Mouse (Mus musculus) right cerebral cortex, postnatal 25 days (tissue): ENCODE data around the gene Tubb4b.

ENCODE experiments used
- DNase-seq: peaks from one replicate; pipeline ENCODE4 v3.0.0; 2022

The Tubb4b gene

DNA sequence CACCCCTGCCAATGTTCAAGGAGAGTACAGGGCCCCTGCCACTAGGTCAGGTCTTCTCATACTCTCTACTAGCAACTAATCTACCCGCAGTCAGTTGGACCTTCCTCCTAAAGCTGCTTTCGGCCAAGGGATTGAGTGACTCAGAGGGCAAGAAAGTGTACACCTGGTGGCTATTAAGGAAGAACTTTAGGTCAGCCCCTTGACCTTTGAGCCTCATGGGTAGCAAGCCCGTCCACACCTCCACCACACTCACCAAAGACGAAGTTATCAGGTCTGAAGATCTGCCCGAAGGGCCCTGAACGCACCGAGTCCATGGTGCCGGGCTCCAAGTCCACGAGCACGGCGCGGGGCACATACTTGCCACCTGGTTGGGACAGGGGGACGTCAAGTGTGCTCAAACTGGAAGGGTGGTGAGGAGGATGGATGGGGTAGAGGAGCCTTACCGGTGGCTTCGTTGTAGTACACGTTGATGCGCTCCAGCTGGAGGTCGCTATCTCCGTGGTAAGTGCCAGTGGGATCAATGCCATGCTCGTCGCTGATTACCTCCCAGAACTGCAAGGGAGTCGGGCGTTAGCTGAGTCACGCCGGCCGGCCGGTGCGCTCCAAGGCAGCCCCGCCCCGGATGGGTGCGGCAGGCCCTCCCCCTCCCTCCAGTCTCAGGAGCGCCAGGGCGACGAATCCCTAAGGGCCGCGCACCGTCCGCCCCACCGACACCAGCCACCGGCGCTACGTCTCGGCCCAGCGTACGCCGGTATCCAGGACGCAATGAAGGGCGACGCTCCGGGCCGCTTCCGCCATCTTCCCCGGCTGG is 616 bp downstream of the Tubb4b start:
- DNase-seq: peak; percentile 81

DNA sequence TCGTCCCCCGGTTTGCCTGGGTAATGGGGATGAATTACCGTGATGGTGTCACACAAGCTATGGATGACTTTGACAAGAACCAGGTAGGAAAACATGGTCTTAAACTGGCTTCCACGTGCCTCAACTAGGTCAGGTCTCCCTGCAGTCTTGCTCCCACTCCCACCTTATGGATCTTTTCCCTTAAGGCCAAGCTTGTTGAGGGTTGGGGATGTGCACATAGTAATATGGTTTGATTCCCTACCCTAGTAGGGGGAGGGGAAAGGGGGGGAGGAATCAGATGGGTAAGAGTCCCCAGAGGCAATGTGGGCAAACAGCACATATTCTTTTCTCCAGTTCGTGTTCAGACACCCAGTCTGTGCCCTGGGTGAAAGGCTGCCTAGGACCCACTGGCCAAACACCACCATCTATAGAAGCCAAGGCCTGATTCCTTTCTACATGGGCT is 3.1 kb downstream of the Tubb4b start:
- no peak for DNase-seq

DNA sequence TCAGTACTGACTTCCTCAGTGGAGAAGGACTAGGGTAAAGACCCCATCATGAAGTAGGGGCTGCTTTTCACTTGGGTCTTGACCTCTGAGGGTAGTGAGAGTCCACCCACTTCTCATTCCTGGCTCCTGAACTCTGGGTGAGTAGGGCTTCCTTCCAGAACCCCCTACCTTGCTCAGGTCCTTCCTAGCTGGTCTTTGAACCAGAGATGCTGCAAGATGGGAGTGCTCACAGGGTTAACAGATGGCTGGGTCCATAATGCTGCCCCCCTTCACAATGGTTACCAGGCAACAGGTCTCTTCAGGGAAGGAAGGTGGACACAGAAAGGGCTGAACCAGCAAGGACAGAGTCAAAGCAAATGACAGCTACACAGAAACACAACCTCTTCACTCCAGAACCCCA is 6.1 kb downstream of the Tubb4b start, which contains the start of gene Fam166a:
TSS of gene Fam166a (plus strand) at position 301 of the 400 bp plus-strand sequence.
- no peak for DNase-seq

DNA sequence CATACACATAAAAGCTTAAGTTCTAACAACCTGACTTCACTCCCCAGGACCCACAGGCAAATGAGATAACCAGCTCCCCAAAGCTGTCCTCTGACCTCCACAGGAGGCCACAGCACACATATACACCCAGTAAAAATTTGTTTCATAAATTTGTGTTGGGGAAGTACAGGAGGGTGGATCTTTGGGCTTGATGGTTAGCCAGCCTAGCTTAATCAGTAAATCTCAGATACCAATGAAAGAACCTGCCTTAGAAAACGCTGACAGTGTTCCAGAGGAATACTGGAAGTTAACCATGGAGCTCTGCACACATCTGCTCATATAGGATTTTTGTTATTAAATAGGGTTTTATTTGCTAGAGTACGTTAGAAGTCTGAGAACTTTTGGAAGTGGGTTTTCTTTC is 6.8 kb downstream of the Tubb4b start:
- no peak for DNase-seq

DNA sequence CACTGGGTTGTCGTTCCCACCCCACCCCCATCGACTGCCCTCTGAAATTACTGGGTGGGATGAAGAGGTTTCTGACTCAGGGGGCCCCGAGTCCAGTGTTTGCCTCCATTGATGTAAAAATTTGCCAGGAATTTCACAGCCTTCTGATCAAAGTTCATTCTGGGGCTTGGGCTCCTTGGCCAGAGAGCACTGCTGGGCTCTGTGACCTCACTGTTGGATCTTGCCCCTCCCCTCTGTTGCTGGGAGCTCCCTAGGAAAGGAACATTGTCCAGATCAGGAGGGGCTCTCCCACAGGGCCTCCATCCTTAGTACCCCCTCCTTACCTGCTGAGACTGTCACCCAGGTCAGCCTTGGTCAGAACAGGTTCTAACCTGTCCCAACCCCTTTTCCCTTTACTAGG is 10.1 kb downstream of the Tubb4b start, which contains the start of gene Stpg3:
TSS of gene Stpg3 (minus strand) at position 194 of the 400 bp plus-strand sequence.
- no peak for DNase-seq

DNA sequence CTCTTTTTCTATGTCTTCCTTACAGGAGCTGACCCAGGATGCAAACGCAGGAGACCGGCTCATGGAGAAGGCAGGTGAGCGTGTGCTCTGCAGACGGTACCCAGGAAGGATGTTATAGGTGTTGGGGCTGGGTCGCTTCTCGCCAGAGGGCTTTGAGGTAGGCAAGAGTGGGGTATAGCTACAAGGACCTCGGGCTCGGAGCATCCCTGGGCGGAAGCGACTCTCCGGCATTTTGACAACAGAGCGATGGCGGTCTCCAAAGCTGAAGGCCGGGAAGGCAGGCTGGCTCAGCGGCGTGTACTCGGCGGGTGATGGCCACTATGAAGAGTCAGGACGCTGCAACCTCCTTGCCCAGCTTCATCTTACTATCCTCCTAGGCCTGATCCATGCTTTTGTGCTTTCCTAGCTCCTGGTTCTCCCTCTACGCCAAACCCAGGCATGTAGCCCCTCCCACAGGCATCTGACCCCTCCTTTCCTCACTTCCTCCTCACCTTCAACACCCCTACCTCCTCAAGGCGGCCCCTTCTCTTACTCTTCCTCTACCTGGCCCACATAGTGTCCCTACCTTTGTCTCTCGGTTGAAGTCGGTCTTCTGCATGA is 11.1 kb downstream of the Tubb4b start:
- DNase-seq: no peak

DNA sequence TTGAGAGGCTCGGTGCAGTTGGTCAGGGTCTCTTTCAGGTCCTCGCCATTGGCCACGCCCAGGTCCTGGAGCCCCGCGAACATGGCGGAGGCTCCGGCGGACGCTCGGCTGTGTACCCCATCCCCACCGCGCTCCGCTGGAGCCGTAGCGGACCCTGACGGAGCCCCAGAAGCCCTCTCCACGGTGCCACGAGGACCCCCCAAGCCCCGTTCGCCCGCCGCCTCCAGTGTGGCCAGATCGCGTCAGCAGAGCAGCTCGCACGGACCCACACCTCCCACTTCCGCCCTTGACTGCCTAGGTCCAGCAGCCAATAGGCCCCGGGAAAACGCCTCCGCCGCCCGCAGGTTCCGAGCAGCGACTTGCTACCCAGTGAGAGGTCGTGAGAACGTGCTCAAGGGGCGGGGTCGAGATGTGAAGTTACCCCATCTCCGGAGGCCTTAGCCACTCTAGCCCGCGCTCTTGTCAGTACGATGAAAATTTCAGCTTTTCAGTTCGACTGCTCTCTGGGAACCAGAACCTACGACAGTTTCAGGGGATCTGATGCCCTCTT is 13.3 kb downstream of the Tubb4b start, which contains the start of gene Nelfb:
TSS of gene Nelfb (minus strand) at position 369 of the 550 bp plus-strand sequence.
- peak; percentile 83 for DNase-seq

DNA sequence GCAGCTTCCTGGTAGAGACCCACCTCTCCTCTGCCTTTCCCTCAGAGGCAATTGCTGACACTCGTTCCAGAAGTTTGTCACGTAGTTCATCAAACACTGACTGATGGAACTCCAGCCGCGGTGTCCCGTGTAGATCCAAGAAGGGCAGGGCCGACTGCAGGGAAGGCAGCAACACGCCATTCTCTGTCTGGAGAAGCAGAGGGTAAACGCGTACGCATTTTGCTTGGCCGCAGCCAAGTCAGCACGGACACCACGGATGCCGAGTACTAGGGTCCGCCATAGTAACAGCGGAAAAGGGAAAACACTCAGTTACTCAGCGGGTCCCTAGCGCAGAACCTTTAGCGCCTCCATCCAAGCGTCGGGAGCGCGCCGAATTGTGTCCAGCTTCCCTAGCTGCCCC is 13.8 kb downstream of the Tubb4b start:
- no peak for DNase-seq

DNA sequence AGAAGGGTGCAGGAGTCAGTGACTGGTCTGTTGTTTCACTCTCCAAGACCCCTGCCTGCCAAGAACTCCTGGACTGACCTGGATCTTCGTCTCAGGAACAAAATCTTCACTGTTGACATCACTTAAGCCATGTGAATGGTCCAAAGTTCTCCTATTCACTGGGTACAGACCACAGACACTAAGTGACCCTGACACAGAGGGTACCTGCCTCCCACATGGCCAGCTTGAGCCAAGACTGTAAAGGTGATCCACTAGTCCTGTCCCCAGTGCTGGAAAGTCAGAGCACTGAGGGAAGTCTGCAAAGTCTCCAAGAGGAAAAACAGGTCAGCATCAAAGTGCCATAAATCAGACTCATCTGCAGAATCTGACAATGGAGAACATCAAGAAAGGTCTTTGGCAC is 16.9 kb downstream of the Tubb4b start:
- no peak for DNase-seq

DNA sequence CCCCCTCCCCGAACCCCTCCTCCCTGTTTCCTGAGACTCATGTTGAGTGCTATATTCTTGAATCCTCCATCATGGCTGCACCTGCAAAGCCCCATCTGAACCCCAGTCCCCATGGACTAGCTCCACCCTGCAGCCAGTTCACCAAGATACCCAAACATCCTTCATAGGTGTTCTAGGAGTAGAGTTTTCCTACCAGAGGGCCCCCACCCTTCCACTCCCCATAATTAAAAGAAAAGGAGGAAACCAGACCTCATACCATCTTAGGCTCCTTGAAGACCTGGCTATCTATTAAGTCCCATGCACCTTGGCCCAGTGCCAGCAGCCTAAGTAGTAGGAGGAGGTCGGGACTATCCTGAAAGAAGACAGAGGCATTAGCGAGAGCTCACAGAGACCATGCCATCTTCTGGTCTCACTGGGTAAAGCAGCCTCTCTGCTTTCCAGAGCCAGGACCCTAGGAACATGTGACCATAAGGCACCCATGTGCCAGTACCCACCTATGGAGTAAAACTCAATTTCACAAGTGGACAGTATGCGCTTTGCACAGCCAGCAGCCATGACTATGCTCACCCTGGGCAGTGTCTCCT is 20.8 kb downstream of the Tubb4b start:
- DNase-seq: no peak

DNA sequence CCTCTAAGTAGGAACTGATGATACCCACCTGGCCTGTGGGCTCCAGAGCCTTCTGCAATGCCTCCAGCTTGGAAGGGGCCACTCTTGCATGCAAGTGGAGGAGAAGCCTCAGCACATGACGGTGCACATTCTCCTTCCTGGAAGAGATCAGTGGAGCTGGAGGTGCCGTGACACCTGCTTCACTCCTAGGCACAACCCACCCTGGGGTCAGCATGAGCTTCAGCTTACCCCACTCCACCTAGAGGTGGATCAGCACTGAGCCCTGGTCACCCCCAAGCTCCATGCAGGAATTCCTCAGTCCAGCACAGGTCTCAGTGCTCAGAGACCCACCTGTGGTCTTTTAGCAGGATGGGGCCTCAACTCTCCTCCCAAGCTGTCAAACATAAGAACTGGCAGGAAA is 23.9 kb downstream of the Tubb4b start:
- DNase-seq: no peak

DNA sequence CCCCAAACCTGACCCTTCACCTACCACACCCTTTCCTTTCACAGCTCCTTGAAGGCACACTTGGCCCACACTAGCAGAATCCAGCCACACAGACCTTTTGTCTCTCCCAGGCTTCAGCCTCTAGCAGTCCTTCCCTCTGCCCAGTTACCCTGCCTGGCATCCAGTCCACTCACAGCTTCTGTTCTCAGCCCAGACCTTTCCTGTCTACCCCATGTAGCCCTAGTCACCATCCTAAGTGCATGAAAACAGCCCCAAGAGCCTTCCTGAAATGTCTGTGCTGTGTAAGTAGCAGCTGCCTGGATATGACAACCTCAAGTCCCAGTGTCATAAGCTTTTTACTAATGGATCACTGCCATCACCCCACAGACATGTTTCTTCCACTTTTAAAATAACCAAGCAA is 26.6 kb downstream of the Tubb4b start:
- no peak for DNase-seq

DNA sequence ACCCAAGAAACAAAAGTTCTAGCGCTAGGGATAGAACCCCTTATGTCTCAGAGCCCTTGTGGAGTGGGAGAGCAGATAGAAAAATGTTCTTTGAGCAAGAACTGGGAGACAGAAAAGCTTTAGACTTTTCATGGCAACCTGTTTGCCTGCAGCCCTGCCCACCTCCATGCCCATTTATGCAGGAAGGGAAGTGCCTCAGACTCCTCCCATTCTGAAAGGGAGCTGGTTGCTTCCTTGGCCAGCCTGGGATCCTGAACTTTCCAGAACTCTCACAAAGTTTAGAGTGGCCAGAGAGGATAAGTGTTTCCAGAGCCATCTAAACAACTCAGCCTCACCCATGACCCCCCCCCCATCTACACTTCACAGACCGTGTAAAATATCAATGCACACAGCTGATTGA is 27.3 kb downstream of the Tubb4b start:
- DNase-seq: no peak

DNA sequence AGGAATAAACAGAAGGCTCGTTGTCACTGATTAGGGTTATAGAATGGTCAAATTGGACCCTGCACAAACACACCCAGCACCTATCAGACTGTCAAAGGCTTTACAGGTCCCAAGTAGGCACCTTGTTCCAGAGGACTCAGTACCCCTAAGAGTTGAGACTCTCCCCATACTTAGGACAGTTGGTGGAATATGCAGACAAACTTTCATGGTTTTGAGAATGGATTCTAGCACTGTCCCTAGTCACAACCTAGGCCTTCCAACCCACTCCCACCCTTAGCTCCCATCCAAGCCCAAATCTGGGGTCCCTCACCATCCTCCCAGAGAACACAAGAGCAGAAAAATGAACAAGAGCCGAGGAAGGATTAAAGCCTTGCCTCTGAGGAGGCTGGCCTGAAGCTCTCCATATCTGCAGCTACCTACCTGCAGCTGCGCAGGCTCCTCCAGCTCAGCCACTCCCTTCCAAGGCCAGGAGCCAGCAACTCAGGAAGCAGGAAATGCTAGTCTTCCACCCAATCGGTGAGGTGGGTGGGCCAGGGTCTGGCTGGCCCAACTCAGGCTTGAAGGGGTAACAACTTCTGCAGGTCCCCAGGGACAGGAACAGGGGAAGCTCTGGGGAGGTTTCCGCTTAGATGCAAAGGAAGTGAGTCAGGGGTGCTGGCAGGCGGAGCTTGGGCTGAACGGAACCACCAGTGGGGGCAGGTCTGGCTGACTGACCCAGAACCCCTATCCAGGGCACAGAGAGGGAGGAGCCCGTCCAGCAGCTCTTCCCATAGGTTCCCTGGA is 28.1 kb downstream of the Tubb4b start, which contains the start of gene Tor4a:
TSS of gene Tor4a (minus strand) at position 715 of the 783 bp plus-strand sequence.
- peak; percentile 17 for DNase-seq

DNA sequence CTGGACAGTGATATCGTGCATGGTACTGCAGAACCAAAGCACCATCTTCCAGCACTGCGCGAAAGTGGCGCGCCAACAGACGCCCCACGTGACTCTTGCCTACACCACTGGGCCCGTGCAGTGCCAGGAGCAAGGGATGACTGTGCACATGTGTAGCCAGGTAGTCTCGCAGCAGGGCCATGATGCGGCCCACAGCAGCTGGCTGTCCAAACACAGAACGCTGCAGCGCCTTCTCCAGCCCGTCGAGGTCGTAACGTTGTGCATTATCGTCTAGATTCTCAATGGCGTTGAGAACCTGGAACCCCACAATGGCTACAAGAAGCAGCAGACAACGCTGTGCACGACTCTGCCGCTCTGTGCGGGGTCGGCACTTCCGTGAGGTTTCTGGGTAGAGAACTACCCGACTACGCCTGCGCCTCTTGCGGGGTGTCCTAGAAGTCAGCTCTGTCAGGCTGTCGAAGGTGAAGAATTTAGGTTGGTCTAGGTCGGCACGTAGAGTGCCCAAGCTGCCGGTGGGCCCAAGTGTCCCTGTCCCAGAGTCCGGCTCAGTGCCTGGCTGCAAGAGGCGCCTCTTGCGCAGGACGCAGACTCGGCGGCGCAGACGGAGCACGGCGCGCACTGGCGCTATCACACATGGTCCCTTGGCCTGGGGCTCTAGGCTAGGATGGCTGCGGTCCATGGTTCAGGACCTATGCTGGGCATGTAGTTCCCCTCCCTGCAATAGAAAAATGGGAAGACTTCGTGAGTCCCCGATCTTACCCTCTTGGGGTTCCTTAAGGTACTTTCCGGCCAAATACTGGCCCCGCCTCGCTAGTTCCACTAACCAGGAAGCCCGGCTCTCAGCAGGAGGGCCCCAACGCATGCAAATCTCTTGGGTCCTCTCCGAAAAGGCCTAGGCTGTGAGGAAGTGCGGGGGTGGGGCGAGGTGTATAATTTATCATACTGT is 29.0 kb downstream of the Tubb4b start:
- DNase-seq: no peak

DNA sequence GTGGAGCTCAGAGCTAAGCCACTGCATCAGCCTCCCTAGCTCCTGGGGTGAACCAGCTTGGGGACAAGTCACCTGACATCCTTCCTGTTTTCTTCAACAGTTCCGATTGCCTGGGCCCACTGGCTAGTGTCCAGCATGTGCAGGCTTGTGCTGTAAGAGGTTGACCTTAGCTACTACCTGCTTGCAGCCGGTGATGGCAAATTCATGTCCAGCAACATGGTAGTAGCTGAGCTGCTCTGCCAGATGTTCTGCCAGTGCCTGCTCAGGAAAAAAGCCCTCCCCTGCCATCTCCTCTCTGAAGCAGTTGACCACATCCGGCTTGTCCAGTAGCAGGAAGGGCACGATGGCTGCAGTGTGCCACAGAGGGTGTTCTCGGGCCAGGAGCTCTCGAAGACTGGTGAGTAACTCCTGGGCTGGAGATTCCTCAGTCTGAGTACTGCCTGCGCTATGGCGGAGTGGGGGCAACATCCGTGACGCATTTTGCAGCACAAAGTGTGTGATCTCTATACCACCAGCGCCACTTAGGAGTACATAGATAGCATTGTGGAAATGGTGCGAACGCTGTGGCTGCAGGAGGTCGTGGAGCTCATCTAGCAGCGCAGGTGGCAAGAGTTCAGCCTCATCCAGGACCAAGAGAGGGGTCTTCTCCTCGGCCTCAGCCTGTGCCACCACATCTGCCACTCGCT is 29.9 kb downstream of the Tubb4b start:
- no peak for DNase-seq

DNA sequence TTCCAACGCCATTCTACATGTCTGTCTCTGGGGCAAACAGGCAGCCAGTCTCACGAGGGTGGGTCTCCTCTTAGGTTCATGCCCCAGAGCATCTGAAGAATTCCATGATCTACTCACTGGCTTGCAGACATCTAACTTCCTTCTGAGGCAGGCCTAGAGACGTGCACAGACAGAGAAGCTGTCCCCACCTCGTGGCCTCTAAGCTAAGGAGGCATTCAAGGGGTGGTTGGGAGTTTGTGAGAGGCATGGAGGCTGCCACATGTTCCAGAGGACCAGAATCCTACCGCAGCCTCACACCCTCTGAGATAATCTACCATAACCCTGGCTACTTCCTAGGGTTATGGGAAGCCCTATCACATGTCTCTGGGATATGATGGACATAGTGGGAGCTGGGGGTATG is 30.5 kb downstream of the Tubb4b start:
- no peak for DNase-seq

DNA sequence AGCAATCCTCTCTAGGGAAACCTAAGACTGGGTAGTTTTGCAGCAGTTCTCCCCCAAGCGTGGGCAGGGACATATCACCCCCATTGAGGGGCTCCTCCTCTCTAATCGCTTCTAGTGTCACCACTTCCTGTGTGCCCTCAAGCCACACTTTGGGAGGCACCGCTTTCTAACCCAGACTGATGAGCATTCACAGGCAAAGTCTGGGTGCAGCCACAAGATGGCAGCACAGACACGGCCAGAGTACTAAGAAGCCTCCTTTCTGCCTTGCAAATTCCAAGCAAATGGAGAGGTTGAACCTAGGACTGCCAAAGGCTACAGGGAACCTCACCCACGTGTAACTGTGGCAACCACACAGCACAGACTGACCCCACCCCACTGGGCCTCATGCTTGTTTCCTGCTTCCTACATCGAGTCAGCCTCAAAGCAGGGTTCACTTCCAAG is 31.2 kb downstream of the Tubb4b start:
- DNase-seq: peak; percentile 76

DNA sequence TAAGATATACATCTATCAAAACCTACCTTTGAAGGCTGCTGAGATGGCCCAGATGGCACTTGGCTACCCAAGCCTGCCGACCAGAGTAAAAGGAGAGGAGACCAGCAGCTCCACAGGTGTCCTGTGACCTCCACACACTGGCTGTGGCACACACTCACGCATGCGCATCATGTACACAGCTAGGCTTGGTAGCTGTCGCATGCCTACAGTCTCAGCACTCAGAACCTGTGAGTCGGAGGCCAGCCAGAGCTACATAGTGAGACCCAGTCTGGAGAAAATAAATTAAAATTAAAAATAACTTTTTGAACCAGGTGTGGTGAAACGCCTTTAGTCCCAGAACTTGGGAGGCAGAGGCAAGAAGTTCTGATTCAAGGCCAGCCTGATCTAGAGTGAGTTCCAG is 36.7 kb downstream of the Tubb4b start:
- no peak for DNase-seq

DNA sequence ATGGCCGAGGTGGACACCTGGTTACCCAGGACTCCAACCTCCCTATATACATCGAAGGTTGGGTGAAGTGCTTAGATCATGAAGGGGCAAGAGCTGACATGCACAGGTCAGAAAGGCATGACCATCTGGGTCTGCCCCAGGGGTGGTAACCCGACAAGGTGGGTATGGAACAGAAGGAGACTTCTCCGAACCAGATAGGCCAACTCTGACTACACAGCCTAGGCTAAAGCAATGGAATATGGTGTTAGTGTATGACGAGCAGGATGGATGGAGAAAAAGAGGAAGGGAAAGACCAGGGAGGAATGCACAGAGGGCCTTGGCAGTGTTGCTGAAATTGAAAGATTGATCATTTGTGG is 37.9 kb downstream of the Tubb4b start:
- DNase-seq: no peak
